Mouse (Mus musculus) ovary, adult 18-20 months (tissue): ENCODE data around the gene Tmem274.
A peak's percentile ranks its signal among the peaks of the same experiment; 100 is the strongest.
"Not testable (repeated sequence)": the region's sequence is repeated elsewhere in the genome, so short reads cannot be mapped to it uniquely, and the experiment has no call there.

ENCODE experiments used
- DNase-seq: peaks from one replicate; pipeline ENCODE4 v3.0.0; 2022; ENCODE audit warnings: low spot score, mixed read lengths

Gene Tmem274

DNA sequence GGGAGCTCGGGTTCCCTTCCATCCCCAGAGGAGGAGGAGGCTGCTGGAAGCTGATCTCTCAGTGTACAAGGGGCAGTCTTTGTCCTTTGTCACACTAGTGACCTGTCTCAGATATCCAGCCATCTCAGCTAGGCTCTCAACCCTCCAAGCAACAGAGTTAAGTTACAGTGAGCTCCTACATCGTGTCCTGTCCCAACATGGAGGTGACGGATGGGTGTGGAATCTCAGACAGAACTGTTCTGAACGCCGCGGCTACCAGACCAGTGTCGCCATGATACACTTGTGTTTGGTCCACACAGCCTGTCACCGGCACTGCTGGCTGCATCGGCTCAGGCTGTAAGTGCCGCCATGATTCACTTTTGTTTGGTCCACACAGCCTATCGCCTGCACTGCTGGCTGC lies at the start of gene Tmem274:
Gene Tmem274, plus strand, starts transcription at position 301 of the 400 bp plus-strand sequence.
- no peak for DNase-seq

- no peak for DNase-seq
These were observed 47.6 kb upstream of the Tmem274 start for GRCm38 (mm10) chr4:149429592-149429991.

- not testable (repeated sequence) for DNase-seq
These were observed 45.3 kb upstream of the Tmem274 start for GRCm38 (mm10) chr4:149431887-149432286.

DNA sequence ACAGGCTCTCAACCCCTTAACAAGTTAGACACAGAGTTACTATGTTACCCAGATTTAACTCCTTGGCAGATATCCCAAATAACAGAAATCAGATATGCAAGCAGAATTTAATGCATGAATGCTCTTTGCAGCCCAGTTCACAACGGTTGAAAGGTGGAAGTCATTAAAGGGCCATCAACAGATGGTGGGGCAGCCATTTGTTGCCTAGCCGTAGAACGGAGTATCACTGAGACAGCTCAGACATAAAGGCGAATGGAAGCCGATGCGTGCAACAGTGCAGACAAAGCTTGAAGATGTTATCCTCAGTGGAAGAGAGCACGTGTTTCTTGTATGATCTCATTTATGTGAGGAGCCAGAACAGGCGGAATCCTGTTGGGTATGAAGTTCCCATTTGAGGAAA lies 36.6 kb upstream of the Tmem274 start:
- DNase-seq = no peak

GRCm38 (mm10) chr4:149442436-149442835 lies 34.7 kb upstream of the Tmem274 start:
- DNase-seq = no peak

GRCm38 (mm10) chr4:149444465-149444864 lies 32.7 kb upstream of the Tmem274 start:
- DNase-seq = no peak

GRCm38 (mm10) chr4:149444964-149445701 lies 32.0 kb upstream of the Tmem274 start:
- DNase-seq = peak; percentile 88

DNA sequence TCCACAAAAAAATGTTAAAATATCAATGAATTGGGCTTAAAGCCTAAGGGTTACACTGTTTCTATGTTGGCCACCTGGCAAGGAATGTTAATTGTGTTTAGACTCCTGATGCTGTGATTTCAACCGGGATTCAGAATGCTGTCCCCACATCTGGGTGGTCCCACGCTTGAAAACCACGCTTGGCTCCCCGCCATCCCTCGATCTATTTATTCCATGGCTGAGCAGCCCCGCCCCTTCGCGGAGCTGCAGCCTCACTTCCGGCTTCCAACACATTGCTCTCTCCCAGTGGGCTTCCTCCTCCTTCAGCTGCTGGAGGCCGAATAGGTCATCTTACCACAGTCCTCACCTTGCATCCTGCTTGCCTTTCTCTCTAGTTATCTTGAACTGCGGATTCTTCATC lies 31.3 kb upstream of the Tmem274 start:
- DNase-seq = no peak

DNA sequence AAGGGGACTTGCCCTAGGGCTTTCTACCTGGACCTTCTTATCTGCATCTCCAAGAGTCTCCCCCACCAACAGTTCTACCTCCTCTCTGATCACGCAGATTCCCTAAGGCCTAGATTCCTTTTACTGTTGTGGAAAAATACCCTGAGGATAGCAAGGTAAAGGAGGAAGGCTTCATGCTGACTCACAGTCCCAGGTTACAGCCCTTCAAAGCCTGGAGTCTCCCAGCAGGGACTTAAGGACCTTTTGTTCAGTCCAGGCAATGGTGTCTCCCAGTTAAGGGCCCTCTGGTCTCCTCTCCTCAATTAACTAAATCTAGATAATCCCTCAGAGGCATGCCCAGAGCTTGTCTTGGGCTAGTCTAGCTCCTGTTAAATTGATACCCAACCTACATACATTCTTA lies 30.9 kb upstream of the Tmem274 start:
- no peak for DNase-seq

- DNase-seq = no peak
These were observed 26.5 kb upstream of the Tmem274 start for GRCm38 (mm10) chr4:149450636-149451035.

- no peak for DNase-seq
These were observed 23.5 kb upstream of the Tmem274 start for GRCm38 (mm10) chr4:149453656-149454055.

DNA sequence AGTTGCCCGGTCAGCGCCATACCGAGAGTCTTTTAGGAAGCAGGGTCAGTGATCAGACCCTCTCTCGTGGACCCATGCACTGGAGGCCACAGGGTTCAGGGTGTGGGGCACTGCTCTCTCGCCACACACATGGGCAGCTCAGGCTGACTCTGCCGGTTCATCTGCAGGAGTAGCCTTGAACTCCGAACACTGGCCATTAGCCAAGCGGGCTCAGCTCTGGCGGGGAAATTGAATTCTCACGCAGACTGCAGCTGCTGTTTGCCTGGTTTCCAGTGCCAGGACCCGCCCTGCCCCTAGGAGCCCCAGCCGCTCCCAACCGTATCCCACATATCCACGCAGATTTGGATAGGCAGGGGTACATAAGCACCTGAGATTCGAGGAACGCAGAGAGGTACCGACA lies 22.9 kb upstream of the Tmem274 start:
- DNase-seq = no peak

DNA sequence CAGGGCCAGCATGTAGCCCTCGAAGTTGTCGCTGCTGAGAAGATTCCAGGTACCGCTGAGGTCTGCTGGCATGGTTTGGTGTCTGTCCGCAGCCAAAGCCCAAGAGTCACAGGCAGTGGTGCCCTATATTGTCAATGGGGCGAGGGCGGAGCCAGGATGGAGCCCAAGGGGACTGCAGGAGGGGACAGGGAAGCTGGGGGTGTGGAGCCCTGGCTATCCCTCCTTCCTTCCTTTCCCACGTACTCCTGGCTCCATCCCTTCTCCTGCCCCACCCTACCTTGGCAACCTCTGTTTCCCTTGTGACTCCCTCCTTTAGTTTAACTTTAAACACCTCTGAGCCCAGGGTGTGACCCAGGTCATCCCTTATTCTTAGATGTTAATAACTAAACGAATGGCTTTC lies 22.3 kb upstream of the Tmem274 start, which contains the start of gene Rbp7:
Gene Rbp7, minus strand, starts transcription at position 100 of the 400 bp plus-strand sequence.
- no peak for DNase-seq

- not testable (repeated sequence) for DNase-seq
These were observed 20.0 kb upstream of the Tmem274 start for GRCm38 (mm10) chr4:149457163-149457562.

- DNase-seq = no peak
These were observed 19.2 kb upstream of the Tmem274 start for GRCm38 (mm10) chr4:149457831-149458430.

- no peak for DNase-seq
These were observed 18.7 kb upstream of the Tmem274 start for GRCm38 (mm10) chr4:149458526-149458925.

DNA sequence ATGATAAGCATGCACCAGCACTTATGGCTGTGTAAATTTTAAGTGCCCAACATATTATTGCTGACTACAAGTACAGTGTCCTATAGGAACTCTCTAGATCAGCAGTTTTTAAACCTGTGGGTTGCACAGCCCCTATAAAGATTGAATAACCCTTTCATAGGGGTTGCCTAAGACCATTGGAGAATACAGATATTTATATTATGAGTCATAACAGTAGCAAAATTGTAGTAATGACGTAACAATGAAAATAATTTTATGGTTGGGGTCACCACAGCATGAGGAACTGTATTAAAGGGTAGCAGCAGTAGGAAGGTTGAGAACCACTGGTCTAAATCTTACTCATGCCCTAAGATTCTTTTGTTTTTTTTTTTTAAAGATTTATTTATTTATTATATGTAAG lies 17.8 kb upstream of the Tmem274 start:
- no peak for DNase-seq

DNA sequence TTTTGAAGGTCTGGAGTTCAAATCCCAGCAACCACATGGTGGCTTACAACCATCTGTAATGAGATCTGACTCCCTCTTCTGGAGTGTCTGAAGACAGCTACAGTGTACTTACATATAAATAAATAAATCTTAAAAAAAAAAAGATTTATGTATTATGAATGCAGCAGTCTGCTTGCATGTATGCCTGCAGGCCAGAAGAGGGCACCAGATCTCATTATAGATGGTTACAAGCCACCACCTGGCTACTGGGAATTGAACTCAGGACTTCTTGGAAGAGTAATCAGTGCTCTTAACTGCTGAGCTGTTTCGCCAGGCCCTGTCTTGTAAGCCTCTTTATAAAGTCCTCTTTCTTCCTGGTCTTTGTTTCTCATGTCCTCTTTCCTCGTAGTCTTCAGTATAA lies 16.7 kb upstream of the Tmem274 start:
- not testable (repeated sequence) for DNase-seq

DNA sequence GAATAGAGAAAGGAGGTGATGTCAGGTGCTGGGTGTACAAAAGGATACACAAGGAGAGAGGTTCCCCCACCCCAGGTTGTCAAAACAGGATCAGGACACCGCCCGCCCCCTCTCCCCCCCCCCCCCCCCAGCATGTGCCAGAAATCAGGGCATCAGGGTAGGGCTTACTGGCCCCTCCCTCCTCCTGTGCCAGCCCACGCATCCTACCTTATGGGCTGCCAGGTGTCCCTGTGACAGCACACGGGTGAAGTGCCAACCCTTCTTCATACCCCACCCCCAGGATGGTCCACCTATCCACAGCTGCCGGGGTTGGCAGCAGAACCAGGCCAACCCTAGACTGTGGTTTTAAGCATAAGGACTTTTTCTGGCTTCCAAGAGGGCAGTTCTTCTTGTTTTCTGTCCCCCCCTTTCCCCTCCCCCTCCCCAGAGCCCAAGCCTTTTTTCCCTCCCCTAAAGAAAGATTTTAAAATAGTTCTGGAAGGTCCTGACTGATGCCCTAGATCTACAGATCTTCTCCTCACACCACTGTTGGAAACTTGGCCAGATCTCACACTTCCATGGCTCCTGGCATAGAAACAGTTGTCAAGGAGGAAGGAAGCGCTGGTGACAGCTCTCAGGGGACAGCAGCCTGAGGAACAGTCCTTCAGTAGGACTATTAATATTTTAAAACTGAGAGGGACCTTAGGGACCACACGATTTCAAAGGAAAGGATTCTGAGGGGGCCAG lies 15.4 kb upstream of the Tmem274 start:
- DNase-seq = no peak

DNA sequence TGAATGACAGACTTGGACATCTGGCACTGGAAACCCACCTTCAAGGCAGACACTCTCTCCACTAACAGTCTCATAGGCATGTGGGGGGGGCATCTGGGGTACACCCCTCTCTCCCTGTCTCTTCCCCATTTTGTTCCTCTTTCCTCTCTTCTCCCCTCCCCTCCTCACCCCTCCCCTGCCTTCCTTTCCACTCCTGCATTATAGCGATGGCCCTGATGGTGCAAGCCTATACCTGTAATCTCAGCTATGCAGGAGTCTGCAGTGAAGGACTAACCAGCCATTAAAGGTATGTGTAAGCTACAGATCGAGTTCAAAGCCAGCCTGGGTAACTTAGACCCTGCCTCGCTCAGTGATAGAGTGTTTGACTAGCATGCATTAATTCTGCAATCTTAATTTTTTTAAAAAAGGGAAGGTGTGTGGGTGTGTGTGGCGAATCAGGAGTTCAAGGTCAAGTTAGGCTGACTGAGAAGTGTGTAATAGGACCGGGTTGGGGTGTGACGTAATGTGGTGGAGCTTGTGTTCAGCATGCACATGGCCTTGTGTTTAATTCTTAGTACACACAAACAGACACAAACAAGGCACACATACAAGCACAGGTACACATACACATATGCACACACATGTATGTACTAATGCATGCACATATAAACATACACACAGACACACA lies 14.7 kb upstream of the Tmem274 start:
- no peak for DNase-seq

- DNase-seq = no peak
These were observed 13.7 kb upstream of the Tmem274 start for GRCm38 (mm10) chr4:149463435-149463950.

DNA sequence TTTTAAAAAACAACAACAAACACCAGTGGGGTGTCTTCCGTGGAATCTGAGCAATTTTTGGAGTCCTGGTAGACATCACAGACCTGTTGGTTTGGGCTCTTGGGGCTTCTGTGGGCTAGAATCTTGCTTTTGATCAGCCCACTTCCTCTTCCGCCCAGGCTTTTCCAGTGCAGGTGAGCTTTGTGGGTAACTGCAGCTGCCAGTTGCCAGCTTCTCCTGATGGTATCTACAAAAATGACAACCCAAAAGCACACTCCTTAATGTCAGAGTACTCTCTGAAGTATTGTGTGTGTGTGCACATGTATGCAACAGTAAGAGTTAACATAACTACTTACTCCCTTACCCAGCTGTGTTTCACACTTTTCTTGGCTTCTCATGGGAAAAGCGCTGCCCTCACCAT lies 7.6 kb upstream of the Tmem274 start:
- no peak for DNase-seq
